Mouse (Mus musculus): Measurements from ENCODE around the gene Fam243. TPM values are rescaled to one million over a fixed set of nuclear protein-coding genes. Genes with fewer than 3 reads are reported as not detected.

Gene Fam243
- polyA plus RNA-seq (2016; fragmentation: Nextera tagmentation; extraction: Ambion mirVana): not detected in 2 replicates

GRCm38 (mm10) chr16:92321341-92321740 is at the start of gene Fam243:
Fam243 (minus strand) TSS chr16:92321441.
- no peaks in the 10 kb centered on the region for H3K27me3 ChIP-seq (replicated peaks)
- no peak for ATAC-seq (ENCODE audit: insufficient number of reproducible peaks, low FRiP score)
- no peak within 1 kb of the TSS for H3K9ac ChIP-seq

GRCm38 (mm10) chr16:92369260-92369659 is 48.0 kb upstream of the Fam243 start:
- no peaks in the 10 kb centered on the region for H3K36me3 ChIP-seq
- WGBS: 32% methylated on average over 2 of the region's 2 CpGs
- no peak overlapping the region for H3K4me3 ChIP-seq
- peak overlapping the region; percentile 41 for H3K27ac ChIP-seq (ENCODE audit: poor library complexity, severe bottlenecking)
- peaks cover 46% of the 10 kb centered on the region for H3K4me1 ChIP-seq (replicated peaks)
- H3K4me2 ChIP-seq: no peak overlapping the region
- H3K9me3 ChIP-seq (replicated peaks): no peaks in the 10 kb centered on the region
- peak; percentile 81 for ATAC-seq (ENCODE audit: insufficient number of reproducible peaks, low FRiP score)
- no peak overlapping the region for H3K9ac ChIP-seq
- H3K27me3 ChIP-seq (replicated peaks): no peaks in the 10 kb centered on the region

More at GRCm38 (mm10) chr16:92321341-92321740, at the start of gene Fam243:
- Histone ChIP-seq H3K9me3 (replicated peaks) (0 out of 2 replicates have a peak, but pooled peaks cover 4% of the 10 kb centered on the region), H3K27ac (ENCODE audit: poor library complexity, severe bottlenecking) (no peak within 1 kb of the TSS), H3K4me3 (no peak within 1 kb of the TSS), H3K36me3 (no peaks in the 10 kb centered on the region), H3K4me1 (replicated peaks) (0 out of 2 replicates have a peak, but pooled peaks cover 8% of the 10 kb centered on the region), H3K4me2 (no peak within 1 kb of the TSS)
- WGBS: 84% methylated on average over 8 of the region's 8 CpGs

GRCm38 (mm10) chr16:92365477-92365876 is 44.2 kb upstream of the Fam243 start:
- peak overlapping the region; percentile 52; the same call in 1 of the 2 replicates for H3K27ac ChIP-seq (ENCODE audit: poor library complexity, severe bottlenecking)
- no peaks in the 10 kb centered on the region for H3K36me3 ChIP-seq
- H3K4me2 ChIP-seq: 0 out of 2 replicates have a peak overlapping the region, but pooled peaks have one; percentile 7
- H3K9ac ChIP-seq: 0 out of 2 replicates have a peak overlapping the region, but pooled peaks have one; percentile 12
- no peaks in the 10 kb centered on the region for H3K27me3 ChIP-seq (replicated peaks)
- H3K9me3 ChIP-seq (replicated peaks): no peaks in the 10 kb centered on the region
- 40% methylated on average over 7 of the region's 7 CpGs for whole genome bisulfite sequencing
- no peak overlapping the region for H3K4me3 ChIP-seq
- ATAC-seq (ENCODE audit: insufficient number of reproducible peaks, low FRiP score): no peak
- peaks cover 25% of the 10 kb centered on the region for H3K4me1 ChIP-seq (replicated peaks)

- peaks cover 41% of the 10 kb centered on the region for H3K4me1 ChIP-seq (replicated peaks)
- no peak overlapping the region for H3K4me3 ChIP-seq
- no peaks in the 10 kb centered on the region for H3K27me3 ChIP-seq (replicated peaks)
- H3K4me2 ChIP-seq: no peak overlapping the region
- H3K36me3 ChIP-seq: no peaks in the 10 kb centered on the region
- H3K27ac ChIP-seq (ENCODE audit: poor library complexity, severe bottlenecking): no peak overlapping the region
- H3K9me3 ChIP-seq (replicated peaks): no peaks in the 10 kb centered on the region
- no peak for ATAC-seq (ENCODE audit: insufficient number of reproducible peaks, low FRiP score)
- H3K9ac ChIP-seq: no peak overlapping the region
- 72% methylated on average over 7 of the region's 7 CpGs for WGBS
These were observed 39.5 kb upstream of the Fam243 start for GRCm38 (mm10) chr16:92360711-92361110.

GRCm38 (mm10) chr16:92359229-92359628 is 38.0 kb upstream of the Fam243 start, which contains the start of gene Kcne1:
Kcne1 (minus strand) TSS chr16:92359468.
- 39% methylated on average over 9 of the region's 9 CpGs for WGBS
- no peak within 1 kb of the TSS for H3K27ac ChIP-seq (ENCODE audit: poor library complexity, severe bottlenecking)
- H3K4me1 ChIP-seq (replicated peaks): peaks cover 47% of the 10 kb centered on the region
- H3K4me2 ChIP-seq: peak within 1 kb of the TSS; percentile 54
- H3K9ac ChIP-seq: peak within 1 kb of the TSS; percentile 33
- peak within 1 kb of the TSS; percentile 28 for H3K4me3 ChIP-seq
- H3K27me3 ChIP-seq (replicated peaks): no peaks in the 10 kb centered on the region
- no peaks in the 10 kb centered on the region for H3K36me3 ChIP-seq
- H3K9me3 ChIP-seq (replicated peaks): no peaks in the 10 kb centered on the region
- ATAC-seq (ENCODE audit: insufficient number of reproducible peaks, low FRiP score): no peak

GRCm38 (mm10) chr16:92358734-92359133 is 37.5 kb upstream of the Fam243 start:
- peak overlapping the region; percentile 54 for H3K4me2 ChIP-seq
- H3K4me1 ChIP-seq (replicated peaks): peaks cover 47% of the 10 kb centered on the region
- H3K36me3 ChIP-seq: no peaks in the 10 kb centered on the region
- peak; percentile 43; the same call in 1 of the 2 replicates for ATAC-seq (ENCODE audit: insufficient number of reproducible peaks, low FRiP score)
- no peaks in the 10 kb centered on the region for H3K27me3 ChIP-seq (replicated peaks)
- H3K27ac ChIP-seq (ENCODE audit: poor library complexity, severe bottlenecking): no peak overlapping the region
- H3K9ac ChIP-seq: peak overlapping the region; percentile 33
- WGBS: 18% methylated on average over 9 of the region's 9 CpGs
- H3K9me3 ChIP-seq (replicated peaks): no peaks in the 10 kb centered on the region
- peak overlapping the region; percentile 28 for H3K4me3 ChIP-seq

GRCm38 (mm10) chr16:92357566-92357965 is 36.3 kb upstream of the Fam243 start:
- no peaks in the 10 kb centered on the region for H3K9me3 ChIP-seq (replicated peaks)
- 0 out of 2 replicates have a peak overlapping the region, but pooled peaks have one; percentile 4 for H3K27ac ChIP-seq (ENCODE audit: poor library complexity, severe bottlenecking)
- H3K4me3 ChIP-seq: no peak overlapping the region
- 86% methylated on average over 10 of the region's 10 CpGs for WGBS
- peak overlapping the region; percentile 40 for H3K4me2 ChIP-seq
- H3K9ac ChIP-seq: no peak overlapping the region
- peaks cover 47% of the 10 kb centered on the region for H3K4me1 ChIP-seq (replicated peaks)
- no peak for ATAC-seq (ENCODE audit: insufficient number of reproducible peaks, low FRiP score)
- no peaks in the 10 kb centered on the region for H3K27me3 ChIP-seq (replicated peaks)
- H3K36me3 ChIP-seq: no peaks in the 10 kb centered on the region

GRCm38 (mm10) chr16:92357023-92357422 is 35.8 kb upstream of the Fam243 start:
- Histone ChIP-seq H3K27me3 (replicated peaks) (no peaks in the 10 kb centered on the region), H3K4me2 (peak overlapping the region; percentile 31; the same call in 1 of the 2 replicates), H3K9me3 (replicated peaks) (no peaks in the 10 kb centered on the region), H3K4me1 (replicated peaks) (peaks cover 47% of the 10 kb centered on the region), H3K27ac (ENCODE audit: poor library complexity, severe bottlenecking) (peak overlapping the region; percentile 70; the same call in 1 of the 2 replicates), H3K4me3 (no peak overlapping the region), H3K9ac (peak overlapping the region; percentile 29; the same call in 1 of the 2 replicates), H3K36me3 (no peaks in the 10 kb centered on the region)
- 49% methylated on average over 9 of the region's 9 CpGs for WGBS
- ATAC-seq (ENCODE audit: insufficient number of reproducible peaks, low FRiP score): no peak

GRCm38 (mm10) chr16:92355982-92356381 is 34.7 kb upstream of the Fam243 start:
- Histone ChIP-seq H3K4me2 (peak overlapping the region; percentile 31), H3K36me3 (no peaks in the 10 kb centered on the region), H3K9me3 (replicated peaks) (no peaks in the 10 kb centered on the region), H3K27ac (ENCODE audit: poor library complexity, severe bottlenecking) (peak overlapping the region; percentile 70), H3K4me3 (no peak overlapping the region), H3K27me3 (replicated peaks) (no peaks in the 10 kb centered on the region), H3K9ac (peak overlapping the region; percentile 29; the same call in 1 of the 2 replicates), H3K4me1 (replicated peaks) (peaks cover 47% of the 10 kb centered on the region)
- ATAC-seq (ENCODE audit: insufficient number of reproducible peaks, low FRiP score): no peak
- WGBS: 22% methylated on average over 11 of the region's 11 CpGs

- peak overlapping the region; percentile 70 for H3K27ac ChIP-seq (ENCODE audit: poor library complexity, severe bottlenecking)
- peak overlapping the region; percentile 11; the same call in 1 of the 2 replicates for H3K9ac ChIP-seq
- H3K9me3 ChIP-seq (replicated peaks): no peaks in the 10 kb centered on the region
- ATAC-seq (ENCODE audit: insufficient number of reproducible peaks, low FRiP score): no peak
- H3K27me3 ChIP-seq (replicated peaks): no peaks in the 10 kb centered on the region
- H3K4me1 ChIP-seq (replicated peaks): peaks cover 47% of the 10 kb centered on the region
- H3K4me3 ChIP-seq: no peak overlapping the region
- H3K4me2 ChIP-seq: 0 out of 2 replicates have a peak overlapping the region, but pooled peaks have one; percentile 31
- no peaks in the 10 kb centered on the region for H3K36me3 ChIP-seq
- WGBS: 64% methylated on average over 5 of the region's 5 CpGs
These were observed 34.1 kb upstream of the Fam243 start for GRCm38 (mm10) chr16:92355366-92355765.

- no peak for ATAC-seq (ENCODE audit: insufficient number of reproducible peaks, low FRiP score)
- H3K27ac ChIP-seq (ENCODE audit: poor library complexity, severe bottlenecking): no peak overlapping the region
- no peak overlapping the region for H3K4me3 ChIP-seq
- H3K4me1 ChIP-seq (replicated peaks): peaks cover 40% of the 10 kb centered on the region
- H3K9ac ChIP-seq: no peak overlapping the region
- no peaks in the 10 kb centered on the region for H3K36me3 ChIP-seq
- WGBS: 86% methylated on average over 2 of the region's 2 CpGs
- H3K9me3 ChIP-seq (replicated peaks): no peaks in the 10 kb centered on the region
- H3K4me2 ChIP-seq: no peak overlapping the region
- H3K27me3 ChIP-seq (replicated peaks): no peaks in the 10 kb centered on the region
These were observed 32.7 kb upstream of the Fam243 start for GRCm38 (mm10) chr16:92353897-92354296.
